Mouse (Mus musculus) neural tube, embryonic 15.5 days (tissue): ENCODE data around the gene Kmt5c. TPM values are rescaled to one million over a fixed set of nuclear protein-coding genes. Genes with fewer than 3 reads are reported as not detected.
A peak's percentile ranks its signal among the peaks of the same experiment; 100 is the strongest.

Source experiments
- ATAC-seq: fragments of 200-750 bp; cut with Nextera tagmentation; 2 replicates; pipeline ENCODE4 v1.8.0; 2017; ENCODE audit warnings: mild to moderate bottlenecking, moderate TSS enrichment, moderate library complexity; ENCODE audit not compliant: low FRiP score
- H3K27ac ChIP-seq: fragments of 300-500 bp; sonication (generic); replicated peaks from 2 replicates; pipeline ENCODE4 v1.5.1; 2015; ENCODE audit warnings: mild to moderate bottlenecking, inconsistent platforms
- H3K27me3 ChIP-seq: fragments of 300-500 bp; sonication (generic); replicated peaks from 2 replicates; pipeline ENCODE4 v1.6.1; 2015; ENCODE audit warnings: inconsistent platforms
- H3K36me3 ChIP-seq: fragments of 300-500 bp; sonication (generic); 2 replicates; pipeline ENCODE4 v1.6.1; 2015; ENCODE audit warnings: inconsistent platforms
- H3K4me1 ChIP-seq: fragments of 300-500 bp; sonication (generic); 2 replicates; pipeline ENCODE4 v1.6.1; 2015; ENCODE audit warnings: inconsistent platforms
- H3K4me2 ChIP-seq: fragments of 300-500 bp; sonication (generic); 2 replicates; pipeline ENCODE4 v1.6.1; 2015; ENCODE audit warnings: inconsistent platforms, mild to moderate bottlenecking, moderate library complexity
- H3K4me3 ChIP-seq: fragments of 300-500 bp; sonication (generic); replicated peaks from 2 replicates; pipeline ENCODE4 v1.5.1; 2015; ENCODE audit warnings: mild to moderate bottlenecking, inconsistent platforms
- H3K9ac ChIP-seq: fragments of 300-500 bp; sonication (generic); replicated peaks from 2 replicates; pipeline ENCODE4 v1.6.1; 2015; ENCODE audit warnings: mild to moderate bottlenecking, inconsistent platforms
- H3K9me3 ChIP-seq: fragments of 300-500 bp; sonication (generic); replicated peaks from 2 replicates; pipeline ENCODE4 v1.6.1; 2016; ENCODE audit warnings: inconsistent platforms
- WGBS: fragments of 180-500 bp; shearing (Covaris S2); methylation state at CpG from one replicate; pipeline ENCODE4 v1.1.7; 2015; ENCODE audit warnings: mixed read lengths; 5-methylcytosine and 5-hydroxymethylcytosine counted together
- polyA plus RNA-seq: library from polyadenylated mRNA; unstranded; fragments of >200 nt; fragmentation: Nextera tagmentation; extraction: Ambion mirVana; gene quantifications from 2 replicates; pipeline ENCODE4 v1.2.1, GENCODE M21; 2015

The Kmt5c gene
- polyA plus RNA-seq, 1 experiment from 2014 or later: 56.9 TPM

DNA sequence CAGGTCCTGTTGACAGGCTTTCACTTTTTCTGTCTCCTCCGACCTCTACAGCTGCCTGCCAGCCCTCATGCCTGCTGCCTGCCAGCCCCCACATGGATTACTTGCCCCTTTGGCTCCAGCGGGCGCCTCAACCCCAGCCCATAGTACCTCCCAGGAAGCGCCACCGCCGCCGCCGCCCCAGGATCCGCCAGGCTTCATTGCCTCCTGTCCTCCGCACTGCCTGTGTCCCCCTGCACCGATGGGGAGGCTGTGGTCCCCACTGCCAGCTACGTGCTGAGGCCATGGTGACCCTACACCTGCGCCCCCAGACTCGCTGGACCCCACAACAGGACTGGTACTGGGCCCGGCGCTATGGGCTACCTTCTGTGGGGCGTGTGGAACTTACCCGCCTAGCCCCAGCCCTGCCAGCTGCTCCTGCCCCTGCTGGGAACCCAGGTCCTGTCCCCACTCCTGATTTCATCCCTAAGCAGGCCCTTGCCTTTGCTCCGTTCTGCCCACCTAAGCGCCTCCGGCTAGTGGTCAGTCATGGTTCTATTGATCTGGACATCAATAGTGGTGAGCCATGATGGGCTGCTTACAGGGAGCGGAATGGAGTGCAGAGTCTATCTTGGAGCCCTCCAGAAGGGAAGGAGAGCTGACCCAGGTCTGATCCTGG, 6.5 kb downstream of the Kmt5c start:
- H3K27ac ChIP-seq: no peak overlapping the region
- no peak overlapping the region for H3K4me3 ChIP-seq
- H3K36me3 ChIP-seq: peaks cover 24% of the 10 kb centered on the region
- H3K9ac ChIP-seq: no peak overlapping the region
- no peak overlapping the region for H3K4me2 ChIP-seq
- ATAC-seq: no peak
- WGBS: 92% methylated on average over 22 of the region's 22 CpGs
- no peaks in the 10 kb centered on the region for H3K9me3 ChIP-seq
- H3K27me3 ChIP-seq: no peaks in the 10 kb centered on the region
- peaks cover 22% of the 10 kb centered on the region for H3K4me1 ChIP-seq

DNA sequence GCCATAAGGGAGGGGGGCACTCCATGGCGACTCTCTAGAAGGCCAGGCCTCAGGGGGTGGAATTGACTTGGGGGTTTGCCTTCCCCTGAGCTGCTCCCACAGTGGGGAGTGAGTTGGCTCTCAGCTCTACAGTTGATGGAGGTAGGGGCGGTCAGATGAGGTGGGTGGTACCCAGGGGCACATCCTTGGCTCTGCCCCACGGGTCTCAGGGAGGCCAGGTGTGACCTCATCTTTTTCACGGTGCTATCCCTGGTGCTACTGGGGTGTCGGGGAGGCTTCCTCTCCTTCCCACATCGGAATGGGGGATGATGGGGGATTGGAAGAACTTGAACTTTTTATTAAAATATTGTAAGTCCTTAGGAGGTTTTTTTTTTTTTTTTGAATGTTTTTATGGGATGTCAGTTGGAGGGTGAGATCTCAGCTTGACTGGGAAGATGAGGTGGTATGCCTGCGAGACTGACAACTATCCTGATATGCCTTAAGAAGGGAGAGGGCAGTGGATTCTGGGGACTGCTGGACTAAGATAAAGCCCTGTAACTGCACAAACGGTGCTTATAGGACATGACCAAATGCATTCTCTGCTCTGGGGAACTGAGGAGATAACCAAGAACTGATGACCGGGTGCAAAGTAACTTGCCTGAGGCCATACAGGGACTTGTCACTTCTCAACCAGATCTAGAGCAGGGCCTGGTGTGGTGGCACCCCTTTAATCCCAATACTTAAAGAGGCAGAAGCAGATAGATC, 7.4 kb downstream of the Kmt5c start:
- no peaks in the 10 kb centered on the region for H3K27me3 ChIP-seq
- H3K4me1 ChIP-seq: peaks cover 22% of the 10 kb centered on the region
- H3K4me3 ChIP-seq: no peak overlapping the region
- H3K4me2 ChIP-seq: no peak overlapping the region
- no peaks in the 10 kb centered on the region for H3K9me3 ChIP-seq
- WGBS: 85% methylated on average over 9 of the region's 9 CpGs
- H3K27ac ChIP-seq: no peak overlapping the region
- no peak for ATAC-seq
- peaks cover 24% of the 10 kb centered on the region for H3K36me3 ChIP-seq
- H3K9ac ChIP-seq: no peak overlapping the region

DNA sequence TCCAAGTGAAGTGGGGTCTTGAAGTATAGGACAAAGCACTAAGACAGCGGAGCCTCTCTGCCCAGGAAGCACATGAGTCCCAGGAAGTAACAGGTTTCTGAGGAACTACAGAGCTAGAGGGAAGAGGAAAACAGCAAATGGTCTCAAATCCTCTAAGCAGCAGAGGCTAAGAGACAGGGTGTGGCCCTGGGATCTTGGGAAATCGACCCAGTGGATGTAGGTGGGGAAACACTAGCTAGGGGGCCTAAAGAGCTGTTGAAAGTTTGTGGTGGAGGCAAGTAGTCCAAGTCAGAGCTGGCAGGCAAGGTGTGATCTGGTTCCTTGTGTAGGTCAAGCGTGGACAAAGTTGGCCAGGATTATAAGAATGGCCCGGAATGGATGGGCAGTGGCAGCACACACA, 8.4 kb downstream of the Kmt5c start:
- ATAC-seq: no peak
- H3K36me3 ChIP-seq: peaks cover 24% of the 10 kb centered on the region
- no peaks in the 10 kb centered on the region for H3K9me3 ChIP-seq
- no peak overlapping the region for H3K9ac ChIP-seq
- no peak overlapping the region for H3K27ac ChIP-seq
- H3K4me2 ChIP-seq: no peak overlapping the region
- peaks cover 22% of the 10 kb centered on the region for H3K4me1 ChIP-seq
- no peak overlapping the region for H3K4me3 ChIP-seq
- H3K27me3 ChIP-seq: no peaks in the 10 kb centered on the region
- 86% methylated on average over 4 of the region's 4 CpGs for WGBS

DNA sequence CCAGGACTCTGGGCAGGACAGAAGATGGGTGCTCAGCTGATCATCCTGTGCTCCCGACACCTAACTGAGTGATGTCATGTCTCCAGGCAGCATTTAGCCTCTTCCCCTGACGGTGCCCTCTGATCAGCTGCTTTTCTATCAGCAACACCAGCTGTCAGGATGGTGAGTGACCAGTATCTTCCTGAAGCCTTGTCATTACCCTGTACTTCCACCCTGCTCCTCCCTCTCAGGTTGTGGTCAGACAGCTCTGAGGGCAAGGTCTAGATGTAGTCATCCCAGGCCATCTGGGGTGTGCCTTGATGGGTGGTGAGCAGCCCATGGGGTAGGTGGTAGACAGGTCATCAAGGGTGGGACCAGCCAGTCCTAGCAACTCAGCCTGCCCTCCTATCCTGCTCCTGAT, 9.3 kb downstream of the Kmt5c start:
- no peaks in the 10 kb centered on the region for H3K27me3 ChIP-seq
- H3K4me3 ChIP-seq: no peak overlapping the region
- 85% methylated on average over 2 of the region's 2 CpGs for WGBS

DNA sequence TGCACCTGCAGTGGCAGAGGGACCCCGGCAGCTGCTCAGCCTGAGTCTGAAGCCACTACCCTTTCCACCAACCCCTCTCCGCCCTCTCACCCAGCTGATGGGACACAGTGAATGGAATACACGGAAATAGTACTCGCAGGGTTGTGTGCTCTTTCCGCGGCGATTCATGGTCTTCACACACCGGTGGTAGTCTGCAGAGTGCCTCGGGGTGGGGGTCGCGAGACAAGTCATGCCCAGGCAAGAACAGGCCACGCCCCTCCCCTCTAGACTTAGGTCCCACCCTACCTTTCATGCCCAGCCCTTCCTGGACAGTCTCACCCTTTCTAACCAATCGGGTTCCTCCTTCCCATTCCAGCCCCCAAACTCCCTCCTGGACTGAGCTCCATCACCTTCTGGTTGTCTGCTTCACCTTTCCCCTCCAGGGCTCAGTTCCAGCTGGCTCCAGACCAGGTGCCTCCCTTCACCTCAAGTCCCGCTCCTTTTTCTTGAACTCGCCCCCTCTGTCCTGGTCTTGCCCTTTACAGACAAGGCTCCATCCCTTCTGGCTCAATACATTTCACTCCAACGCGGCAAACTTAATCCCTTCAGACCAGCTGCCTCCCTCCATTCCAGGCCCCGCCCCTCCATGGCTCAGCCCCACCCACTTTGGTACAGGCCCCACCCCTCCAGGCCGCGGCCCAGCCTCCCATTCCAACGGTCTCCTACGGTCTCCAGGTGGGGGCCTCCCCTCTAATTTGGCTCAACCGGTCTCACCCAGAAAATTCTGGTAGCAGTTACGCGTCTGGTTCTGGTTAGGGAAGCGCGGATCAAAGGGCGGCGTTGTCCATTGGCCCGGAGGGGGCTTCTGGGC, 12.3 kb downstream of the Kmt5c start:
- H3K4me3 ChIP-seq: peak overlapping the region; percentile 42
- 0 out of 2 replicates have a peak, but pooled peaks cover 3% of the 10 kb centered on the region for H3K36me3 ChIP-seq
- H3K9me3 ChIP-seq: no peaks in the 10 kb centered on the region
- peak overlapping the region; percentile 65 for H3K4me2 ChIP-seq
- WGBS: 2% methylated on average over 30 of the region's 30 CpGs
- H3K27me3 ChIP-seq: no peaks in the 10 kb centered on the region
- H3K4me1 ChIP-seq: peaks cover 21% of the 10 kb centered on the region
- peak overlapping the region; percentile 42; the same call in 1 of the 2 replicates for H3K9ac ChIP-seq
- peak; percentile 72 for ATAC-seq
- peak overlapping the region; percentile 41; the same call in 1 of the 2 replicates for H3K27ac ChIP-seq

More for the DNA sequence above, 9.3 kb downstream of the Kmt5c start:
- Histone ChIP-seq H3K9ac (no peak overlapping the region), H3K4me1 (peaks cover 21% of the 10 kb centered on the region), H3K4me2 (no peak overlapping the region), H3K36me3 (peaks cover 24% of the 10 kb centered on the region), H3K9me3 (no peaks in the 10 kb centered on the region), H3K27ac (no peak overlapping the region)
- no peak for ATAC-seq

DNA sequence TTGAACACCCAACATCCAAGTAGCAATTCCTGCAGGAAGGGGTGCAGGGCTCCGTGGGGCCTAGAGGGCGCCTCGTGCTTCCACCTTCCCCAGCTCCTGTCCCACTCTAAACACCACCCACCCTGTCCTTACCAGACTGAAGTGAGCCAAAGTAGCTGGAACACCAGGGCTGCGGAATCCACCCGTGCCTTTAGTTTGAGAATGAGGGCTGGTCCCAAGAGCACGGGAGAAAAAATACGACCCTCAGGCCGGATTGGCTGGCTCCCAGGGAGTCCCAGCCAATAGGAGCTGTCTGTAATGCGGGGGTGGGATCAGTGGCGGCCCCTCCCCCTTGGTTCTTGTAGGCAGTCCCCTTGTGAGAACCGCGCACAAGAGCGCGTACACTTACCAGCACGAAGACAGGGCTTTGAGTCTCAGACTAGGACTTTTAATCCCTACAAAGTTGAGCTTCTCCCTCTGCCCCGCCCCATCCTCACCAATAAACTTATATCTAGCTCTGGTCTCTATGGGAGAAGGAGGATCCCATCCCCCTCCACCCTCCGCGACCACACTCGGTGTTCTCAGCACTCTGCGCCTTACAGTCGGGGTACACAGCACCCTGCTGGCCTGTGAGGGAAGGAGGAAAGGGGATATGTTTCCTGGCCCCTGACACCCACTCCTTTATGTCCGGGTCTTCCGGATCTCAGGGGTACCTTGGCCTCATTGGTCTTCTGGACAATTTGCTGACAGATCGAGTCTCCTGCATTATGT, 13.1 kb downstream of the Kmt5c start, which contains the start of gene Cox6b2:
Cox6b2 (minus strand) TSS at position 274 of the 750 bp plus-strand sequence.
- Histone ChIP-seq H3K27me3 (no peaks in the 10 kb centered on the region), H3K4me1 (peaks cover 21% of the 10 kb centered on the region), H3K27ac (peak within 1 kb of the TSS; percentile 41; the same call in 1 of the 2 replicates), H3K9ac (peak within 1 kb of the TSS; percentile 42; the same call in 1 of the 2 replicates), H3K4me2 (peak within 1 kb of the TSS; percentile 65), H3K9me3 (no peaks in the 10 kb centered on the region), H3K36me3 (0 out of 2 replicates have a peak, but pooled peaks cover 3% of the 10 kb centered on the region), H3K4me3 (peak within 1 kb of the TSS; percentile 42)
- 2% methylated on average over 24 of the region's 24 CpGs for WGBS
- peak; percentile 95 for ATAC-seq

DNA sequence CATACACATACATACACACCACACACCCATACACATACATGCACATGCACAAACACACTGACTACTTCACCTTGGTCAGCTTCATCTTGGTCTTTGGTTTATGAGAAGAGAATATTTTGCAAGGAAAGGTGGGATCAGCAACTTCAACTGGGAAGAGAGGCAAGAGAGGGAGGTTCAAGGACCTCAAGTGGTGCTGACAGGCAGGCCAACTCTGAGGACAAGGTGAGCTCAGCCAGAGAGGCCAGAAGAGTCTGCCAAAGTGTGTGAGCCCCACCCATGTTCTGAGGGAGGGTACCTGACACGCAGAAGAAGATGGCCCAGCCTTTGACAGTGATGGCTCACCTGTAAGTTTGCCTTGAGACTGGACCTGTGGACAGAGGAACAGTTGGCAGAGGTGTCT, 19.8 kb downstream of the Kmt5c start:
- H3K4me2 ChIP-seq: no peak overlapping the region
- H3K4me1 ChIP-seq: no peaks in the 10 kb centered on the region
- no peak overlapping the region for H3K4me3 ChIP-seq
- no peaks in the 10 kb centered on the region for H3K36me3 ChIP-seq
- H3K27me3 ChIP-seq: no peaks in the 10 kb centered on the region
- H3K9me3 ChIP-seq: no peaks in the 10 kb centered on the region
- no peak for ATAC-seq
- no peak overlapping the region for H3K9ac ChIP-seq
- H3K27ac ChIP-seq: no peak overlapping the region
- 39% methylated on average over 1 of the region's 1 CpGs for WGBS

DNA sequence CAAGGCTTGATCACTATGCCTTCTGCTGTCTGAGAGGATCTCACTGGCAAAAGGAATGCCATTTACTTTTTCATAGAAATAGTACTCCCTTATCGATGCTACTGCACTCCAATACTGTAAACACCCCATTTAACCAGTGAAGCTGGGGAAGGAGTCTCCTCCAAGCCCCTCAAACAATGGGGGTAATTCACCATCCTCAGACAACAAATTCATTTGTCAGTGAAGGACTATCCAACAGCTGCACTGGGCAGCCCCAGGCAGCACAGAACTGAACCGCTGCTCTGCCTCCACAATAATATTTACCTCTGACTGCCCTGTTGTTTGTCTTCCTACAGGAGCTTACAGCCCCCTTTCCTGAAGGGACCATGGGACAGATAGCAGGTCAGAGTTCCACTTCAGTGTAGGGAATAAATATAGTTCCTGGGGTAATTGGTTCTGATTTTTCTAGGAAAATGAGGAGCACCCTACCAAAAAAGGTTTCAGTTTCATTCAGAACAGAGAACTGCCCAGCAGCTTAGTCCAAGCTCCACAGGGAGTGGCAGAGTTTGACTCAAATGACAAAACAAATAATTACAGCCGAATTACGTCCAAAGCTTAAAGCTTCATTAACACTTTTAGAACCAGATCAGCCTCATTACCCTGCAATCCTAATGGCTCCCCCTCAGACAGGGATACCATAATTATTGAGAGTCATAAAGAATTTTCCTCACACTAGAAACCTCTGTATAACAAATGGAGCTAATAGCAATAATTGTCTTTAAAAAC, 25.2 kb downstream of the Kmt5c start:
- no peak overlapping the region for H3K4me2 ChIP-seq
- no peaks in the 10 kb centered on the region for H3K27me3 ChIP-seq
- no peak overlapping the region for H3K9ac ChIP-seq
- H3K4me3 ChIP-seq: no peak overlapping the region
- no peak overlapping the region for H3K27ac ChIP-seq
- WGBS: 10% methylated on average over 4 of the region's 4 CpGs
- H3K4me1 ChIP-seq: peaks cover 7% of the 10 kb centered on the region; the same call in 1 of the 2 replicates
- no peaks in the 10 kb centered on the region for H3K9me3 ChIP-seq
- H3K36me3 ChIP-seq: no peaks in the 10 kb centered on the region
- no peak for ATAC-seq

DNA sequence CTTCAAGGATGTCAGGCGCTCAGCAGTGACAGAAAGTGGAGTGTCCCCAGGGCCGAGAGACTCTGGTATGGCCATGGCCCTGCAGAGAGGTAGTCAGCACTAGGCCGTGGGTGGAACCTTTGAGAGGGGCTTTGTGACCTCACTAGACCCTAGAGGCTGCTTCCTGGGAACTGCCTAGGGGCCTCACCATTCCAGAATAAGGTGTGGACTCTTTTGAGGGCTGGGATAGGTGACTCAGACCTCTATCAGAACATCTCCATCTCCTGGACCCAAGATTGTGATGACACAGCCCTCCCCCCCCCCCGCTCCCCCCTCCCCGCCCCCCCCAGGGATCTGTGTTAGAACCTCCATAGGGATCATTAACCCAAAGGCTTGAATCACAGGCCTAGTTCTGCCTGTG, 31.3 kb downstream of the Kmt5c start, which contains the start of gene Fam71e2:
Fam71e2 (minus strand) TSS at position 101 of the 400 bp plus-strand sequence.
- H3K4me1 ChIP-seq: no peaks in the 10 kb centered on the region
- H3K27ac ChIP-seq: no peak within 1 kb of the TSS
- peaks cover 24% of the 10 kb centered on the region for H3K27me3 ChIP-seq
- H3K9me3 ChIP-seq: no peaks in the 10 kb centered on the region
- 78% methylated on average over 3 of the region's 5 CpGs for WGBS
- ATAC-seq: no peak
- no peaks in the 10 kb centered on the region for H3K36me3 ChIP-seq
- no peak within 1 kb of the TSS for H3K4me3 ChIP-seq
- H3K9ac ChIP-seq: no peak within 1 kb of the TSS
- H3K4me2 ChIP-seq: no peak within 1 kb of the TSS

DNA sequence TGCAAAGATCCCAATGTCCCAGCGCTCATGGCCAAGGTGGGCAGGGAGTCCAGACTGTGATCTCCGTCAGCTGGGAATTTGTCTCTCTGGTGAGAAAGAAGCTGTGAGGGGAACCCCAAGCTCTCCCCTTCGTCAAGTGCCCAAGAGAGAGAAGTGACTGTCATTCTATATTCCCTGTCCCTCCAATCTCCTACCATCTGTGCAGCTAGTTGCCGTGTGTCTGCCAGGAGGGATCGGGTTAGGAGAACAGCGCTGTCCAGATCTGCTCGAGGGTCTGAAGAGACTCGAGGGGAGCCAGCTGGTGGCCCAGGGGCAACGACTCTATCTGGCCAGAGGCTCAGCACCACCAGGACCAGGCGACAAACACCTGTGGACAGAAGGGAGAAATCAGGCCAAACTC, 36.2 kb downstream of the Kmt5c start:
- H3K9ac ChIP-seq: no peak overlapping the region
- 53% methylated on average over 10 of the region's 10 CpGs for WGBS
- H3K9me3 ChIP-seq: no peaks in the 10 kb centered on the region
- no peak overlapping the region for H3K4me2 ChIP-seq
- H3K4me1 ChIP-seq: peaks cover 10% of the 10 kb centered on the region
- no peak overlapping the region for H3K27ac ChIP-seq
- H3K4me3 ChIP-seq: no peak overlapping the region
- ATAC-seq: no peak
- H3K36me3 ChIP-seq: no peaks in the 10 kb centered on the region
- H3K27me3 ChIP-seq: peaks cover 69% of the 10 kb centered on the region
